Mouse (Mus musculus): ENCODE data around the gene Trex1. TPM values are rescaled to one million over a fixed set of nuclear protein-coding genes. Genes with fewer than 3 reads are reported as not detected.
A peak's percentile ranks its signal among the peaks of the same experiment; 100 is the strongest.

Trex1 gene
- polyA plus RNA-seq, 1 experiment from 2014 or later = 16.1 TPM

GRCm38 (mm10) chr9:109027521-109027920 lies 32.0 kb downstream of the Trex1 start:
- Histone ChIP-seq H3K27ac (ENCODE audit: low read depth, low read length) (no peak overlapping the region), H3K4me2 (replicated peaks; ENCODE audit: low read depth) (no peak overlapping the region), H3K9me3 (ENCODE audit: control insufficient read depth) (no peaks in the 10 kb centered on the region), H3K36me3 (ENCODE audit: control insufficient read depth, insufficient read depth) (peaks cover 40% of the 10 kb centered on the region), H3K27me3 (replicated peaks; ENCODE audit: control insufficient read depth, insufficient read depth, low read length) (no peaks in the 10 kb centered on the region), H3K9ac (ENCODE audit: low read depth, low read length) (no peak overlapping the region), H3K4me1 (replicated peaks; ENCODE audit: control insufficient read depth, insufficient read depth, low read length) (peaks cover 7% of the 10 kb centered on the region; the same call in 1 of the 2 replicates), H3K4me3 (ENCODE audit: low read depth, low read length) (no peak overlapping the region)
- peak; percentile 16; the same call in 1 of the 2 replicates for ATAC-seq
- TF ChIP-seq CTCF (IDR thresholded peaks at IDR 0.05; ENCODE audit: low read depth) = no peak
- WGBS = 66% methylated on average over 8 of the region's 8 CpGs

DNA sequence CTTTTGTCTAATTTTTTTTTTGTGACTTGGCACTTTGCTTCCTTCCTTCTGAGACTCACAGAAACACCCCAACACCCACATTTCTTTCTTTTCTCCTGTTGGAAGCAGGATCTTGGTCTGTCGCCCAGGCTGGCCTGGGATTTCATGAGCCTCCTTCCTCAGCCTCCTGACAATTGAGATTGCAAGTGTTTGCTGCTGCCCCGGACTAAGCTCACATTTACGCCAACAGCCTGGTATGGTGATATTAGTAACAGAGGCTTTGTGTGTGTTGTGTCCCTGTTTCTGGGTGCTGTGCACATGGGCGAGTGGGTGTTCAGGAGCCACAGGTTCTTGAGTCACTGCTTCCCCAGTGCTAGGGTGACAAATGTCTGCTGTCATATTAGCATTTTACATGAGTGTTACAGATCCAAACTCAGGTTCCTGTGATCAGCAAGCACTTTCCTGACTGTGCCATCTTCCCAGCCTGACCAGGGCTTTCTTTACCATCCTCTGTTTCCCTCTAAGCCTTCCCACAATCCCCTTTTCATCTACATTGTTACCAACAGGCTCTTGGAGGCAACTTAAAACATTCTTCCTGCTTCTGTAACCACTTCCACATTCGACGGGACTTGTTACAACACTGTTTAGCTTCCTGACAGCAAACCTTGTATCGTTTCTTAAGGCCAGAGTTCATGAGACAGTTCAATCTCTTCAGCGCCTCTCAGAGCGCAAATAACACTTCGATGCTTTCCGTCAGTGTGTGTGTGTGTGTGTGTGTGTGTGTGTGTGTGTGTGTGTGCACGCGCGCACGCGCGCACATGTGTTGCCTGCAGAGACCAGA lies 36.5 kb downstream of the Trex1 start:
- TF ChIP-seq CTCF (IDR thresholded peaks at IDR 0.05; ENCODE audit: low read depth) = no peak
- 78% methylated on average over 17 of the region's 17 CpGs for WGBS
- H3K9ac ChIP-seq (ENCODE audit: low read depth, low read length) = no peak overlapping the region
- H3K4me3 ChIP-seq (ENCODE audit: low read depth, low read length) = no peak overlapping the region
- no peak for ATAC-seq
- no peaks in the 10 kb centered on the region for H3K27me3 ChIP-seq (replicated peaks; ENCODE audit: control insufficient read depth, insufficient read depth, low read length)
- no peak overlapping the region for H3K27ac ChIP-seq (ENCODE audit: low read depth, low read length)
- H3K36me3 ChIP-seq (ENCODE audit: control insufficient read depth, insufficient read depth) = peaks cover 23% of the 10 kb centered on the region; the same call in 1 of the 2 replicates
- no peaks in the 10 kb centered on the region for H3K4me1 ChIP-seq (replicated peaks; ENCODE audit: control insufficient read depth, insufficient read depth, low read length)
- H3K4me2 ChIP-seq (replicated peaks; ENCODE audit: low read depth) = no peak overlapping the region
- H3K9me3 ChIP-seq (ENCODE audit: control insufficient read depth) = no peaks in the 10 kb centered on the region

DNA sequence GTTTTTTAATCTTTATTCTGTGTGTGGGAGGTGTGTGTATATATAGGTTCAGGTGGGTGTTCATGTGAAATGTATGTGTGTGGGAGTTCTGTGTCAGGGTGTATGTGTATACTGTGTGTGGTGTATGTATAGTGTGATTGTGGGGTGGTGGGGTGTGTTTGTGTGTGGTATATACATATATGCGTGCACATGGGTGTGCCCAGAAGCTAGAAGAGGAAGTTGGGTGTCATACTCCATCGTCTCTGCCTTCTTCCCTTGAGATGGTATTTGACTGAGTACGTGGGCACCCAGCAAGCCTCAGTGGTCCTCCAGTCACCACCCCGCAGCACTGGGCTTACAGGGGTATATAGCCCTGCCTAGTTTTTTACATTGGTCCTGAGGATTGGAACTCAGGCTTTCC lies 38.1 kb downstream of the Trex1 start:
- ATAC-seq = no peak
- Histone ChIP-seq H3K9me3 (ENCODE audit: control insufficient read depth) (no peaks in the 10 kb centered on the region), H3K9ac (ENCODE audit: low read depth, low read length) (no peak overlapping the region), H3K4me1 (replicated peaks; ENCODE audit: control insufficient read depth, insufficient read depth, low read length) (no peaks in the 10 kb centered on the region), H3K27ac (ENCODE audit: low read depth, low read length) (no peak overlapping the region), H3K4me3 (ENCODE audit: low read depth, low read length) (no peak overlapping the region), H3K27me3 (replicated peaks; ENCODE audit: control insufficient read depth, insufficient read depth, low read length) (no peaks in the 10 kb centered on the region), H3K36me3 (ENCODE audit: control insufficient read depth, insufficient read depth) (peaks cover 17% of the 10 kb centered on the region; the same call in 1 of the 2 replicates), H3K4me2 (replicated peaks; ENCODE audit: low read depth) (no peak overlapping the region)
- no peak for TF ChIP-seq CTCF (IDR thresholded peaks at IDR 0.05; ENCODE audit: low read depth)
- 81% methylated on average over 4 of the region's 4 CpGs for WGBS

GRCm38 (mm10) chr9:109016973-109017604 lies 42.4 kb downstream of the Trex1 start:
- Histone ChIP-seq H3K4me3 (ENCODE audit: low read depth, low read length) (no peak overlapping the region), H3K4me2 (replicated peaks; ENCODE audit: low read depth) (no peak overlapping the region), H3K27me3 (replicated peaks; ENCODE audit: control insufficient read depth, insufficient read depth, low read length) (no peaks in the 10 kb centered on the region), H3K27ac (ENCODE audit: low read depth, low read length) (no peak overlapping the region), H3K9me3 (ENCODE audit: control insufficient read depth) (no peaks in the 10 kb centered on the region), H3K9ac (ENCODE audit: low read depth, low read length) (no peak overlapping the region), H3K36me3 (ENCODE audit: control insufficient read depth, insufficient read depth) (peaks cover 4% of the 10 kb centered on the region; the same call in 1 of the 2 replicates), H3K4me1 (replicated peaks; ENCODE audit: control insufficient read depth, insufficient read depth, low read length) (0 out of 2 replicates have a peak, but pooled peaks cover 3% of the 10 kb centered on the region)
- WGBS = 65% methylated on average over 11 of the region's 11 CpGs
- no peak for TF ChIP-seq CTCF (IDR thresholded peaks at IDR 0.05; ENCODE audit: low read depth)
- ATAC-seq = no peak

- no peak overlapping the region for H3K4me3 ChIP-seq (ENCODE audit: low read depth, low read length)
- TF ChIP-seq CTCF (IDR thresholded peaks at IDR 0.05; ENCODE audit: low read depth) = no peak
- peak; percentile 59; the same call in 1 of the 2 replicates for ATAC-seq
- WGBS = 31% methylated on average over 8 of the region's 8 CpGs
- H3K27me3 ChIP-seq (replicated peaks; ENCODE audit: control insufficient read depth, insufficient read depth, low read length) = no peaks in the 10 kb centered on the region
- H3K9ac ChIP-seq (ENCODE audit: low read depth, low read length) = no peak overlapping the region
- no peaks in the 10 kb centered on the region for H3K9me3 ChIP-seq (ENCODE audit: control insufficient read depth)
- no peak overlapping the region for H3K27ac ChIP-seq (ENCODE audit: low read depth, low read length)
- 0 out of 2 replicates have a peak, but pooled peaks cover 3% of the 10 kb centered on the region for H3K4me1 ChIP-seq (replicated peaks; ENCODE audit: control insufficient read depth, insufficient read depth, low read length)
- no peak overlapping the region for H3K4me2 ChIP-seq (replicated peaks; ENCODE audit: low read depth)
- H3K36me3 ChIP-seq (ENCODE audit: control insufficient read depth, insufficient read depth) = peaks cover 17% of the 10 kb centered on the region
Measured at GRCm38 (mm10) chr9:109015397-109015796, 44.1 kb downstream of the Trex1 start.

DNA sequence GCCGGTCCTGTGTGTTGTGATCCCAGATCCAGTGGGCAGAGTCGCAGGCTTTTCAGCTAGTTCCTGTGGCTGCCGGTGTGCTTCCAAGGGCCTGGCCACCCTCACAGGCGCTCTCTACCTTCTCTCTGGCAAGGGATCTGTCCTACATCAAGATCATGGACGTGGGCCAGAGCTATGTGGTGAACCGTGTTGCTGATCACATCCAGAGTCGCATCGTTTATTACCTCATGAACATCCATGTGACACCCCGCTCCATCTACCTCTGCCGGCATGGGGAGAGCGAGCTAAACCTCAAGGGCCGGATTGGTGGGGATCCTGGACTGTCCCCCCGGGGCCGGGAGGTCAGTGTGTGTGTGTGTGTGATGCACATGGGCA lies 49.2 kb downstream of the Trex1 start:
- ATAC-seq = no peak
- Histone ChIP-seq H3K9ac (ENCODE audit: low read depth, low read length) (no peak overlapping the region), H3K27ac (ENCODE audit: low read depth, low read length) (no peak overlapping the region), H3K27me3 (replicated peaks; ENCODE audit: control insufficient read depth, insufficient read depth, low read length) (no peaks in the 10 kb centered on the region), H3K4me1 (replicated peaks; ENCODE audit: control insufficient read depth, insufficient read depth, low read length) (0 out of 2 replicates have a peak, but pooled peaks cover 3% of the 10 kb centered on the region), H3K9me3 (ENCODE audit: control insufficient read depth) (no peaks in the 10 kb centered on the region), H3K4me3 (ENCODE audit: low read depth, low read length) (no peak overlapping the region), H3K4me2 (replicated peaks; ENCODE audit: low read depth) (no peak overlapping the region), H3K36me3 (ENCODE audit: control insufficient read depth, insufficient read depth) (peaks cover 27% of the 10 kb centered on the region)
- 79% methylated on average over 14 of the region's 14 CpGs for WGBS
- no peak for TF ChIP-seq CTCF (IDR thresholded peaks at IDR 0.05; ENCODE audit: low read depth)

Data from intestine, postnatal 0 days (tissue).